Mouse (Mus musculus): ENCODE measurements around the gene Vav2.

DNA sequence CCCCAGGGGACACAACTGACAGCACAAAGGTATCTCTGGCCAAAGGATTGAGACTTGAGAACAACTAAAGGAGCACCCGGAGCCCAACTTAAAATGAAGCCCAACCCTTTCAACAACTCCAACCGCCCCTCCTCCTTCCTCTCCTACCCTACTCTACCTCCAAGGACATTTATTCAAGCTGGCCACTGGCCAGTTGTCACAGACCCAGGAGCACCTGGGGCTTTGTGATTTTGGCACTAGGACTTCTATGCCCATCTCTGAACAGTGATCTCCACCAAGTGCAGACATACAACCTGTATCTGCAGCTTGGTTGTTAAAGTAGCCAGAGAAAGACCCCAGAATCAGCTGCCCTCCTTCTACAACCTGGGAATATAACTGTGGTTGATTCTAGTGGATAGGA is 102.1 kb downstream of the Vav2 start:
- no peak for TF ChIP-seq CTCF (IDR thresholded peaks at IDR 0.05; ENCODE audit: insufficient read depth, low read depth, low read length)
- no peak for TF ChIP-seq POLR2A (IDR thresholded peaks at IDR 0.05; ENCODE audit: insufficient read depth, low read depth, low read length)
